Mouse (Mus musculus): ENCODE measurements around the gene Ttll8.

DNA sequence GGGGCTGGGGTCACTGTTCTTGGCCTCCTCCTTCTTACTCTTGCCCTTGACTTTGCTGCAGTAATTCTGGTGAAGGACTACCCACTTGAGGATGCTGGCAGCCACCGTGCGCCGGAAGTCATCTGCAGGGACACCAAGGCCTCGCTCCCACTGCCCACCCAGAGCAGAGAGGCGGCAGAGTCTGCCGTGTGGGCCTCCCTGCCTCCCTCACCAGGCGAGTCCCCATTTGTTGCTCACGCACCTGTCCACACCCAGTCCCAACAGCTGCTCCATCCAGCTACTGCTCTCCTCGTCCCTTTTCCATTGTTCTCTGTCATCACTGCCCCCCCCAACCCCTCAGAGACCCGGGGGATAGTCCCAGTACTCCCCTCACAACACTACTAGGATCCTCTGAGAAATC, 21.6 kb downstream of the Ttll8 start:
- TF ChIP-seq CTCF (IDR thresholded peaks at IDR 0.05; ENCODE audit: borderline replicate concordance, insufficient read depth, low read length) (no peak), POLR2A (IDR thresholded peaks at IDR 0.05; ENCODE audit: low read depth, low read length) (no peak)
